Mouse (Mus musculus) megakaryocyte, embryonic 14.5 days (primary cell): Measurements from ENCODE around the gene Trp73.

Experiments
- FLI1 ChIP-seq: IDR thresholded peaks from 2 replicates; pipeline ENCODE4 v1.6.1; 2012; ENCODE audit warnings: low read length, inconsistent platforms, mixed read lengths
- GATA1 ChIP-seq: IDR thresholded peaks from 3 replicates; pipeline ENCODE4 v1.6.1; 2012; ENCODE audit warnings: mixed read lengths, low read length, inconsistent platforms, borderline replicate concordance

DNA sequence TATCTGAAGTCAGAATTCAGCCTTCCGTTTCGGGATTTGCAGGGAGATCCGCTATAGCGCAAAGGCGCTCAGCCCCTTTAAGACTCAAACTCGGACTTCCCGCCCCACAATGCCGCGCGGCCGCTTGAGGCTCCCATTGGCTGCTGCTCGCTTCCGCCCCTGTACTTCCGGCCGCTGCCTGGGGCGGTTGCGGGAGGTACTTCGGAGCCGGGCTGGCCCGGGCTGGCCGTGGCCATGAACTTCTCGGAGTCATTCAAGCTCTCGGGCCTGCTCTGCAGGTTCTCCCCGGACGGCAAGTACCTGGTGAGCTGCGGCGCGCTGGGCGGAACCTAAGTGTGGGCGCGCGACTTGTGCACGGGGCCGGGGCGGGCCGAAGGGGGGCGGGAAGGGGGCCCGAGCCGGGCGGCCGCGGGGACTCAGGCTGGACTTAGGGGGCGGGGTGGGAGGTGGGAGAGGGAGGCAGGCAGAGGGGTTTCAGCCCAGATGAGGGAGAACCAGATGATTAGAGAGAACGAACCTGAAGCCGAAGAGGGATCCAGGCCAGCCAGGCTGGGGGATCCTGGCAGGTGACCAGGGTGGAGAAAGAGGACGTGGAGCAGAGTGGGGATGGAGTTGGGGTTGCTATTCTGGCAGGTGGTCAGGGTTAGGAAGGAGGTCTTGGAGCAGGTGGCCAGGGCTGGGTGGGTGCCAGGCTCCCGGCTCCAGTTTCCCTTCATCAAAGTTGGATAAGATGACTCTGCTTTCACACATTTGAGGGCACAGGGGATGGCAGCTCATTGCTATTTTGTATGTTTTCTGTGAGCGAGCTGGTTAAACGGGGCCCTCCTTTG, 2.4 kb upstream of the Trp73 start, which contains the start of gene Wrap73:
- TF ChIP-seq GATA1: no peak
- TF ChIP-seq FLI1: peak; percentile 57; the same call in 1 of the 2 replicates
